In genomic region chr1:173356699-173357098, GRCm38 (mm10) we compare ENCODE assay signal across 19 mouse cellular contexts. TPM values are rescaled to one million over a fixed set of nuclear protein-coding genes. Genes with fewer than 3 reads are reported as not detected.
A peak's percentile ranks its signal among the peaks of the same experiment; 100 is the strongest.
DNase-seq lines count a peak whose midpoint lies in the region; ATAC-seq and TF ChIP-seq lines count a peak whose summit lies in the region.
"Had no signal": no experiment of that assay in that cellular context is flagged by ENCODE, and none has a peak within 500 bp of the region (broad histone marks: within the 10 kb centered on the region; RNA-seq: fewer than 3 reads in every experiment).

No protein-coding gene starts in this region.

- H3K9ac ChIP-seq in heart, postnatal 0 days (replicated peaks; ENCODE audit: low read depth, low read length) = no peak overlapping the region
- H3K9ac ChIP-seq in midbrain, embryonic 14.5 days (replicated peaks; ENCODE audit: low read length) = no peak overlapping the region
- no peak overlapping the region for H3K9ac ChIP-seq in midbrain, embryonic 15.5 days
- H3K9ac ChIP-seq: lung, embryonic 14.5 days; neural tube, embryonic 13.5 days had no signal

- no peak for TF ChIP-seq POLR2A in cerebellum, adult 2 months (IDR thresholded peaks at IDR 0.05; ENCODE audit: borderline replicate concordance, insufficient read depth, low read length)

- TF ChIP-seq CTCF in cerebellum, adult 2 months (IDR thresholded peaks at IDR 0.05; ENCODE audit: borderline replicate concordance, insufficient read depth, low read depth, low read length) = peak; percentile 11; the same call in 1 of the 2 replicates
- TF ChIP-seq CTCF in heart, postnatal 0 days (IDR thresholded peaks at IDR 0.05; ENCODE audit: low read depth) = 0 out of 2 replicates have a peak, but pooled peaks have one; percentile 13

- no peaks in the 10 kb centered on the region for H3K9me3 ChIP-seq in heart, postnatal 0 days (replicated peaks; ENCODE audit: control insufficient read depth, low read length)
- no peaks in the 10 kb centered on the region for H3K9me3 ChIP-seq in midbrain, embryonic 14.5 days (ENCODE audit: control insufficient read depth, low read length)
- H3K9me3 ChIP-seq in midbrain, embryonic 15.5 days = no peaks in the 10 kb centered on the region
- H3K9me3 ChIP-seq: neural tube, embryonic 13.5 days had no signal

- H3K27ac ChIP-seq in cerebellum, adult 2 months (ENCODE audit: insufficient read depth, low read length) = peak overlapping the region; percentile 80; the same call in 1 of the 2 replicates
- H3K27ac ChIP-seq in heart, postnatal 0 days (ENCODE audit: low read depth) = no peak overlapping the region
- no peak overlapping the region for H3K27ac ChIP-seq in midbrain, embryonic 14.5 days (replicated peaks; ENCODE audit: low read depth, low read length)
- H3K27ac ChIP-seq in midbrain, embryonic 15.5 days = no peak overlapping the region
- H3K27ac ChIP-seq: neural tube, embryonic 13.5 days had no signal

- no peaks in the 10 kb centered on the region for H3K27me3 ChIP-seq in cerebellum, adult 2 months (ENCODE audit: control insufficient read depth, insufficient read depth, low read length)
- H3K27me3 ChIP-seq in heart, postnatal 0 days (ENCODE audit: control insufficient read depth, insufficient read depth, low read length) = no peaks in the 10 kb centered on the region
- H3K27me3 ChIP-seq in midbrain, embryonic 14.5 days (ENCODE audit: control insufficient read depth, insufficient read depth, low read length) = no peaks in the 10 kb centered on the region
- H3K27me3 ChIP-seq in midbrain, embryonic 15.5 days (replicated peaks) = no peaks in the 10 kb centered on the region
- H3K27me3 ChIP-seq: neural tube, embryonic 13.5 days had no signal

- no peak overlapping the region for H3K4me2 ChIP-seq in heart, postnatal 0 days (ENCODE audit: low read depth, low read length)
- H3K4me2 ChIP-seq in midbrain, embryonic 14.5 days (ENCODE audit: low read length) = no peak overlapping the region
- H3K4me2 ChIP-seq in midbrain, embryonic 15.5 days = no peak overlapping the region
- H3K4me2 ChIP-seq: heart, embryonic 11.5 days; lung, embryonic 14.5 days; neural tube, embryonic 13.5 days had no signal

- no peak for ATAC-seq in heart, postnatal 0 days (ENCODE audit: insufficient read depth, low read depth)
- ATAC-seq in midbrain, embryonic 14.5 days (ENCODE audit: low FRiP score, low TSS enrichment) = no peak
- ATAC-seq in midbrain, embryonic 15.5 days (replicated peaks) = no peak
- ATAC-seq: forebrain, embryonic 14.5 days; inflammation-experienced regulatory T-cells, adult 6 months had no signal

- DNase-seq in cerebellum, adult 2 months = peak in 1 of 2 experiments; percentile 8
- no peak for DNase-seq in cerebellum, postnatal 25 days
- no peak for DNase-seq in heart, postnatal 0 days (ENCODE audit: low spot score)
- DNase-seq in heart, postnatal 4 days = no peak
- peak; percentile 57 for DNase-seq in midbrain, embryonic 14.5 days
- no peak for DNase-seq in right cerebral cortex, postnatal 4 days
- DNase-seq in yolk sac, embryonic 10.5 days (ENCODE audit: low spot score) = no peak
- DNase-seq: adrenal gland, adult 8-10 months; gastrocnemius, postnatal 25 days; lung, embryonic 14.5 days; thymus, adult 2 months had no signal

- H3K36me3 ChIP-seq in heart, postnatal 0 days (replicated peaks; ENCODE audit: control insufficient read depth, insufficient read depth, low read length) = no peaks in the 10 kb centered on the region
- H3K36me3 ChIP-seq in midbrain, embryonic 14.5 days (ENCODE audit: control insufficient read depth, insufficient read depth, low read length) = 0 out of 2 replicates have a peak, but pooled peaks cover 3% of the 10 kb centered on the region
- no peaks in the 10 kb centered on the region for H3K36me3 ChIP-seq in midbrain, embryonic 15.5 days (replicated peaks)
- H3K36me3 ChIP-seq: G1E had no signal

- no peak overlapping the region for H3K4me3 ChIP-seq in cerebellum, adult 2 months (replicated peaks; ENCODE audit: insufficient read depth, low read depth, low read length)
- no peak overlapping the region for H3K4me3 ChIP-seq in heart, postnatal 0 days (ENCODE audit: low read depth, low read length)
- H3K4me3 ChIP-seq in midbrain, embryonic 14.5 days (replicated peaks; ENCODE audit: low read depth, low read length) = no peak overlapping the region
- H3K4me3 ChIP-seq in midbrain, embryonic 15.5 days = no peak overlapping the region
- H3K4me3 ChIP-seq: neural tube, embryonic 13.5 days had no signal

- TF ChIP-seq EP300 in heart, postnatal 0 days (IDR thresholded peaks at IDR 0.05; ENCODE audit: low read depth) = no peak

- WGBS in cerebellum, adult 2 months = 54% methylated on average over 2 of the region's 2 CpGs
- WGBS in heart, postnatal 0 days = 70% methylated on average over 2 of the region's 2 CpGs
- WGBS in midbrain, embryonic 14.5 days = 89% methylated on average over 2 of the region's 2 CpGs
- 93% methylated on average over 2 of the region's 2 CpGs for WGBS in midbrain, embryonic 15.5 days

- peaks cover 42% of the 10 kb centered on the region for H3K4me1 ChIP-seq in cerebellum, adult 2 months (ENCODE audit: control insufficient read depth, insufficient read depth, low read length)
- H3K4me1 ChIP-seq in heart, postnatal 0 days (ENCODE audit: control insufficient read depth, insufficient read depth) = no peaks in the 10 kb centered on the region
- H3K4me1 ChIP-seq in midbrain, embryonic 14.5 days (ENCODE audit: control insufficient read depth, insufficient read depth, low read length) = peaks cover 22% of the 10 kb centered on the region; the same call in 1 of the 2 replicates
- H3K4me1 ChIP-seq in midbrain, embryonic 15.5 days = peaks cover 27% of the 10 kb centered on the region

RNA-seq across cellular contexts. Expression of gene Aim2, which starts 6.0 kb away (rescaled TPM):
- 1.3 and 2.0 TPM in 2 replicates for polyA plus RNA-seq in cerebellum, adult 2 months (2012; rRNA removed)
- 0.19 and 0.54 TPM in 2 replicates for total RNA-seq in heart, postnatal 0 days (2014; rRNA removed; ENCODE audit: low replicate concordance)
- polyA plus RNA-seq in heart, postnatal 0 days (2015; fragmentation: Nextera tagmentation; extraction: Ambion mirVana) = 1.3 and 1.7 TPM in 2 replicates
- total RNA-seq in heart, postnatal 4 days (2021) = 1 to 10 TPM; 2.2 to 3.2 TPM
- polyA plus RNA-seq in midbrain, embryonic 14.5 days (2014; fragmentation: Nextera tagmentation; extraction: Ambion mirVana) = 0.84 and 2.4 TPM in 2 replicates
- 1.5 TPM in 2 replicates for polyA plus RNA-seq in midbrain, embryonic 15.5 days (2015; fragmentation: Nextera tagmentation; extraction: Ambion mirVana)
- polyA plus RNA-seq: G1E had no signal

RNA-seq across cellular contexts. Expression of gene Cadm3, which starts 10.8 kb away (rescaled TPM):
- polyA plus RNA-seq in cerebellum, adult 2 months (2012; rRNA removed) = 979 and 1,062 TPM in 2 replicates
- 0.35 and 1.1 TPM in 2 replicates for total RNA-seq in heart, postnatal 0 days (2014; rRNA removed; ENCODE audit: low replicate concordance)
- 0.10 and 0.29 TPM in 2 replicates for polyA plus RNA-seq in heart, postnatal 0 days (2015; fragmentation: Nextera tagmentation; extraction: Ambion mirVana)
- total RNA-seq in heart, postnatal 4 days (2021) = 1 to 10 TPM; 1.2 to 1.6 TPM
- 125 and 140 TPM in 2 replicates for polyA plus RNA-seq in midbrain, embryonic 14.5 days (2014; fragmentation: Nextera tagmentation; extraction: Ambion mirVana)
- polyA plus RNA-seq in midbrain, embryonic 15.5 days (2015; fragmentation: Nextera tagmentation; extraction: Ambion mirVana) = 76.6 and 83.1 TPM in 2 replicates
- polyA plus RNA-seq: G1E had no signal

RNA-seq across cellular contexts. Expression of gene Ackr1, which starts 23.1 kb away (rescaled TPM):
- 250 and 253 TPM in 2 replicates for polyA plus RNA-seq in cerebellum, adult 2 months (2012; rRNA removed)
- total RNA-seq in heart, postnatal 0 days (2014; rRNA removed; ENCODE audit: low replicate concordance) = 1.8 TPM in 1 of 2 replicates, not detected in the other
- polyA plus RNA-seq in heart, postnatal 0 days (2015; fragmentation: Nextera tagmentation; extraction: Ambion mirVana) = 0.14 and 0.16 TPM in 2 replicates
- total RNA-seq in heart, postnatal 4 days (2021) = under 1 TPM; 0.38 to 0.62 TPM
- polyA plus RNA-seq in midbrain, embryonic 14.5 days (2014; fragmentation: Nextera tagmentation; extraction: Ambion mirVana) = 23.9 and 31.0 TPM in 2 replicates
- polyA plus RNA-seq in midbrain, embryonic 15.5 days (2015; fragmentation: Nextera tagmentation; extraction: Ambion mirVana) = 20.2 and 22.4 TPM in 2 replicates
- total RNA-seq: G1E; hematopoietic stem cell, adult 5-6 weeks; monocyte, adult 5-6 weeks had no signal
- polyA plus RNA-seq: G1E; inflammation-experienced regulatory T-cells, adult 6 months had no signal

Comparison
In these comparisons a context has a peak if more than half of its experiments do, and no peak if none do; other contexts are left out.
1. RNA of gene Cadm3, which starts 10.8 kb away (polyA plus RNA-seq): 979 to 1,062 TPM in cerebellum, adult 2 months, 125 to 140 TPM in midbrain, embryonic 14.5 days and 76.6 to 83.1 TPM in midbrain, embryonic 15.5 days; 0.10 to 0.29 TPM in heart, postnatal 0 days; every median in the first group is over 10 times any median in the second.
2. RNA of gene Ackr1, which starts 23.1 kb away (polyA plus RNA-seq): 250 to 253 TPM in cerebellum, adult 2 months, 23.9 to 31.0 TPM in midbrain, embryonic 14.5 days and 20.2 to 22.4 TPM in midbrain, embryonic 15.5 days; 0.14 to 0.16 TPM in heart, postnatal 0 days; every median in the first group is over 10 times any median in the second.